Mouse (Mus musculus) testis, adult 2 months (tissue): ENCODE results near the gene Timeless.

Experiments
- CTCF ChIP-seq: fragments of 200-500 bp; IDR thresholded peaks from 2 replicates; pipeline ENCODE4 v1.5.1; 2012; ENCODE audit warnings: low read depth, mild to moderate bottlenecking, inconsistent platforms, low read length, moderate library complexity; ENCODE audit not compliant: control insufficient read depth, insufficient read depth, insufficient replicate concordance
- POLR2A ChIP-seq: fragments of 200-500 bp; IDR thresholded peaks from 2 replicates; pipeline ENCODE4 v1.6.1; 2012; ENCODE audit warnings: low read depth, mild to moderate bottlenecking, inconsistent platforms, low read length, moderate library complexity; ENCODE audit not compliant: control insufficient read depth

GRCm38 (mm10) chr10:128187181-128187605 is 44.7 kb upstream of the Timeless start:
- TF ChIP-seq CTCF (no peak), POLR2A (no peak)
